Mouse (Mus musculus) testis, adult 2 months (tissue): ENCODE results near the gene Wdr59.

Experiments
- CTCF ChIP-seq: fragments of 200-500 bp; IDR thresholded peaks from 2 replicates; pipeline ENCODE4 v1.5.1; 2012; ENCODE audit warnings: low read depth, mild to moderate bottlenecking, inconsistent platforms, low read length, moderate library complexity; ENCODE audit not compliant: control insufficient read depth, insufficient read depth, insufficient replicate concordance
- POLR2A ChIP-seq: fragments of 200-500 bp; IDR thresholded peaks from 2 replicates; pipeline ENCODE4 v1.6.1; 2012; ENCODE audit warnings: low read depth, mild to moderate bottlenecking, inconsistent platforms, low read length, moderate library complexity; ENCODE audit not compliant: control insufficient read depth

DNA sequence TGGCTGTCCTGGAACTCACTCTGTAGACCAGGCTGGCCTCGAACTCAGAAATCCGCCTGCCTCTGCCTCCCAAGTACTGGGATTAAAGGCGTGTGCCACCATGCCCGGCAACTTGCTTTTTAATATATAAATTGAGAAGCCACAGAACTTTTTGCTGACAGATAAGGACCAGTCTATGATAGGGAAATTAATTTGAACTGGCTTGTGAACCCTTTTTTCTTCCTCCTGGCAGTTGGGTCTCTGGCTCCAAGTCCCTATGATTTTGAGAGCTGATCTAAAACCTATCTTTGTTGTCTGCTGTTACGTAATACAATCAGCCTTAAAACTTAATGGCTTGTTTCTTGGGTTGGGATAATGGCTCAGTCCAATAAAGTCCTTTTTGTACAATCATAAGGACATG lies 41.2 kb upstream of the Wdr59 start:
- TF ChIP-seq CTCF (no peak), POLR2A (no peak)
